In genomic region chrX:52167519-52168244, GRCm38 (mm10) we compare ENCODE assay signal across 14 mouse cellular contexts. TPM values are rescaled to one million over a fixed set of nuclear protein-coding genes. Genes with fewer than 3 reads are reported as not detected.
"Had no signal": no experiment of that assay in that cellular context is flagged by ENCODE, and none has a peak within 500 bp of the region (broad histone marks: within the 10 kb centered on the region; RNA-seq: fewer than 3 reads in every experiment).

No protein-coding gene starts in this region.

- H3K27ac ChIP-seq: midbrain, embryonic 10.5 days; midbrain, embryonic 12.5 days; midbrain, embryonic 15.5 days; neural tube, embryonic 12.5 days; stomach, embryonic 15.5 days; stomach, postnatal 0 days had no signal

- ATAC-seq: midbrain, embryonic 15.5 days had no signal

- H3K9ac ChIP-seq: lung, embryonic 14.5 days; midbrain, embryonic 12.5 days; midbrain, embryonic 15.5 days; neural tube, embryonic 12.5 days; stomach, embryonic 15.5 days had no signal

- H3K27me3 ChIP-seq: midbrain, embryonic 15.5 days; neural tube, embryonic 12.5 days had no signal

- H3K4me3 ChIP-seq: midbrain, embryonic 10.5 days; midbrain, embryonic 12.5 days; midbrain, embryonic 15.5 days; neural tube, embryonic 12.5 days; stomach, embryonic 15.5 days had no signal

- H3K4me1 ChIP-seq: neural tube, embryonic 12.5 days; stomach, embryonic 15.5 days had no signal

- H3K36me3 ChIP-seq: midbrain, embryonic 10.5 days; midbrain, embryonic 12.5 days; midbrain, embryonic 15.5 days; neural tube, embryonic 12.5 days; stomach, embryonic 15.5 days had no signal

- H3K9me3 ChIP-seq: midbrain, embryonic 10.5 days; midbrain, embryonic 12.5 days; midbrain, embryonic 15.5 days; neural tube, embryonic 12.5 days; stomach, embryonic 15.5 days had no signal

- DNase-seq: lung, embryonic 14.5 days; lung, postnatal 10 days; lung, postnatal 4 days; right cerebral cortex, postnatal 14 days; thymus, adult 2 months; thymus, postnatal 25 days; thymus, postnatal 4 days had no signal

- H3K4me2 ChIP-seq: lung, embryonic 14.5 days; midbrain, embryonic 12.5 days; midbrain, embryonic 15.5 days; neural tube, embryonic 12.5 days; stomach, embryonic 15.5 days had no signal

RNA-seq across cellular contexts. Expression of gene Gpc4, which starts 2.6 kb away (rescaled TPM):
- total RNA-seq: neutrophil, adult 5-6 weeks had no signal
